Mouse (Mus musculus) hindbrain, postnatal 0 days (tissue): Measurements from ENCODE around the gene Unc13d. TPM values are rescaled to one million over a fixed set of nuclear protein-coding genes. Genes with fewer than 3 reads are reported as not detected.

Experiments used
- ATAC-seq: fragments of 200-750 bp; cut with Nextera tagmentation; 2 replicates; pipeline ENCODE4 v1.8.0; 2017; ENCODE audit warnings: mild to moderate bottlenecking, moderate TSS enrichment, moderate library complexity
- DNase-seq: peaks from one replicate; pipeline ENCODE4 v3.0.0-alpha.2; 2015; ENCODE audit warnings: low spot score
- H3K27ac ChIP-seq: fragments of 300-500 bp; sonication (generic); 2 replicates; pipeline ENCODE4 v1.5.1; 2014; ENCODE audit warnings: mild to moderate bottlenecking
- H3K27me3 ChIP-seq: fragments of 300-500 bp; sonication (generic); 2 replicates; pipeline ENCODE4 v1.6.1; 2014; ENCODE audit warnings: low read length, mixed read lengths; ENCODE audit not compliant: insufficient read depth
- H3K36me3 ChIP-seq: fragments of 300-500 bp; sonication (generic); 2 replicates; pipeline ENCODE4 v1.6.1; 2014; ENCODE audit warnings: low read length, mixed read lengths; ENCODE audit not compliant: insufficient read depth
- H3K4me1 ChIP-seq: fragments of 300-500 bp; sonication (generic); 2 replicates; pipeline ENCODE4 v1.6.1; 2014; ENCODE audit warnings: antibody characterized with exemption, low read length, mixed read lengths; ENCODE audit not compliant: insufficient read depth
- H3K4me2 ChIP-seq: fragments of 300-500 bp; sonication (generic); 2 replicates; pipeline ENCODE4 v1.6.1; 2014; ENCODE audit warnings: low read depth, mild to moderate bottlenecking, low read length, moderate library complexity, mixed read lengths
- H3K4me3 ChIP-seq: fragments of 300-500 bp; sonication (generic); 2 replicates; pipeline ENCODE4 v1.5.1; 2014; ENCODE audit warnings: low read length
- H3K9ac ChIP-seq: fragments of 300-500 bp; sonication (generic); replicated peaks from 2 replicates; pipeline ENCODE4 v1.6.1; 2014; ENCODE audit warnings: mild to moderate bottlenecking, low read length, moderate library complexity, mixed read lengths
- H3K9me3 ChIP-seq: fragments of 300-500 bp; sonication (generic); 2 replicates; pipeline ENCODE4 v1.6.1; 2016; ENCODE audit warnings: low read length, mixed read lengths
- CTCF ChIP-seq: IDR thresholded peaks from 2 replicates; pipeline ENCODE4 v1.5.1; 2016; ENCODE audit warnings: antibody characterized with exemption, control low read depth, low read depth
- WGBS: fragments of 180-500 bp; shearing (Covaris S2); extraction: QIAGEN DNeasy Blood & Tissue Kit; methylation state at CpG from one replicate; pipeline ENCODE4 v1.1.7; 2014; 5-methylcytosine and 5-hydroxymethylcytosine counted together
- polyA plus RNA-seq: library from polyadenylated mRNA; unstranded; fragments of >200 nt; fragmentation: Nextera tagmentation; extraction: Ambion mirVana; gene quantifications from 2 replicates; pipeline ENCODE4 v1.2.1, GENCODE M21; 2015
- total RNA-seq: library from RNA; depleted of rRNA; stranded (reverse); fragments of >200 nt; gene quantifications from 2 replicates; pipeline ENCODE4 v1.2.3, GENCODE M21; 2014

Unc13d gene
- total and polyA plus RNA-seq, 2 experiments from 2014 or later, result 0.65 to 1.3 TPM

GRCm38 (mm10) chr11:116055873-116056272, 21.9 kb downstream of the Unc13d start:
- WGBS, result 87% methylated on average over 11 of the region's 11 CpGs

GRCm38 (mm10) chr11:116053510-116054229, 24.1 kb downstream of the Unc13d start:
- WGBS, result 95% methylated on average over 9 of the region's 9 CpGs
- TF ChIP-seq CTCF, result no peak
- H3K9me3 ChIP-seq, result no peaks in the 10 kb centered on the region
- no peak for DNase-seq
- peaks cover 79% of the 10 kb centered on the region for H3K36me3 ChIP-seq
- no peaks in the 10 kb centered on the region for H3K27me3 ChIP-seq
- no peak overlapping the region for H3K27ac ChIP-seq
- H3K4me1 ChIP-seq, result no peaks in the 10 kb centered on the region
- no peak overlapping the region for H3K4me3 ChIP-seq
- ATAC-seq, result no peak
- H3K9ac ChIP-seq, result no peak overlapping the region
- no peak overlapping the region for H3K4me2 ChIP-seq

More at GRCm38 (mm10) chr11:116055873-116056272, 21.9 kb downstream of the Unc13d start:
- TF ChIP-seq CTCF, result no peak
- H3K4me2 ChIP-seq, result no peak overlapping the region
- no peak overlapping the region for H3K9ac ChIP-seq
- H3K27me3 ChIP-seq, result no peaks in the 10 kb centered on the region
- no peaks in the 10 kb centered on the region for H3K9me3 ChIP-seq
- H3K27ac ChIP-seq, result no peak overlapping the region
- ATAC-seq (no peak), DNase-seq (no peak)
- H3K4me3 ChIP-seq, result no peak overlapping the region
- peaks cover 79% of the 10 kb centered on the region for H3K36me3 ChIP-seq
- H3K4me1 ChIP-seq, result no peaks in the 10 kb centered on the region

- H3K27ac ChIP-seq, result no peak overlapping the region
- H3K36me3 ChIP-seq, result peaks cover 67% of the 10 kb centered on the region
- no peak overlapping the region for H3K4me3 ChIP-seq
- TF ChIP-seq CTCF, result no peak
- DNase-seq (no peak), ATAC-seq (no peak)
- H3K27me3 ChIP-seq, result no peaks in the 10 kb centered on the region
- 85% methylated on average over 4 of the region's 4 CpGs for WGBS
- no peaks in the 10 kb centered on the region for H3K4me1 ChIP-seq
- H3K9me3 ChIP-seq, result no peaks in the 10 kb centered on the region
- H3K4me2 ChIP-seq, result no peak overlapping the region
- H3K9ac ChIP-seq, result no peak overlapping the region
Observed at GRCm38 (mm10) chr11:116050196-116050595, 27.6 kb downstream of the Unc13d start.

- TF ChIP-seq CTCF, result no peak
- H3K4me2 ChIP-seq, result no peak overlapping the region
- H3K27me3 ChIP-seq, result no peaks in the 10 kb centered on the region
- H3K27ac ChIP-seq, result no peak overlapping the region
- H3K9ac ChIP-seq, result no peak overlapping the region
- H3K4me3 ChIP-seq, result no peak overlapping the region
- H3K9me3 ChIP-seq, result no peaks in the 10 kb centered on the region
- DNase-seq, result no peak
- no peaks in the 10 kb centered on the region for H3K4me1 ChIP-seq
- ATAC-seq, result no peak
- peaks cover 64% of the 10 kb centered on the region for H3K36me3 ChIP-seq
- WGBS, result 86% methylated on average over 2 of the region's 2 CpGs
Observed at GRCm38 (mm10) chr11:116049610-116050009, 28.2 kb downstream of the Unc13d start.

GRCm38 (mm10) chr11:116045173-116045572, 32.6 kb downstream of the Unc13d start:
- H3K36me3 ChIP-seq, result peaks cover 40% of the 10 kb centered on the region
- H3K9ac ChIP-seq, result no peak overlapping the region
- H3K4me2 ChIP-seq, result no peak overlapping the region
- WGBS, result 96% methylated on average over 6 of the region's 6 CpGs
- DNase-seq (no peak), ATAC-seq (no peak)
- no peak overlapping the region for H3K4me3 ChIP-seq
- TF ChIP-seq CTCF, result no peak
- no peaks in the 10 kb centered on the region for H3K4me1 ChIP-seq
- no peaks in the 10 kb centered on the region for H3K27me3 ChIP-seq
- no peak overlapping the region for H3K27ac ChIP-seq
- no peaks in the 10 kb centered on the region for H3K9me3 ChIP-seq

DNA sequence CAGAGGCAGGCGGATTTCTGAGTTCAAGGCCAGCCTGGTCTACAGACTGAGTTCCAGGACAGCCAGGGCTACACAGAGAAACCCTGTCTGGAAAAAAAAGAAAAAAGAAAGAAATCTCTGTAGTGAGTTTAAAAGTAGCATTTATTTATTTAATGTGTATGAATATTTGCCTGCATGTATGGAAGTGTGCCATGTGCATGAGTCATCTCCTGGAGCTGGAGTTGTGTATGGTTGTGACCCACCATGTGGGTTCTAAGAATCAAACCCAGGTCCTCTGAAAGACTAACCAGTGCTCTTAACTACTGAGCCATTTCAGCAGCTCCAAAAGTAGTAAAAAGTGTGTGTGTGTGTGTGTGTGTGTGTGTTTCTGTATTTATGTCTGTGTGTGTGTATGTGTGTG, 34.5 kb downstream of the Unc13d start:
- Histone ChIP-seq H3K27me3 (no peaks in the 10 kb centered on the region), H3K4me3 (no peak overlapping the region), H3K9me3 (no peaks in the 10 kb centered on the region), H3K9ac (no peak overlapping the region), H3K36me3 (peaks cover 28% of the 10 kb centered on the region), H3K4me2 (no peak overlapping the region), H3K4me1 (no peaks in the 10 kb centered on the region), H3K27ac (no peak overlapping the region)
- no peak for TF ChIP-seq CTCF
- no peak for ATAC-seq
- WGBS, result 100% methylated on average over 1 of the region's 1 CpGs
- DNase-seq, result no peak

GRCm38 (mm10) chr11:116042372-116043138, 35.2 kb downstream of the Unc13d start:
- H3K36me3 ChIP-seq, result peaks cover 21% of the 10 kb centered on the region
- 92% methylated on average over 5 of the region's 5 CpGs for WGBS
- DNase-seq (no peak), ATAC-seq (no peak)
- H3K27me3 ChIP-seq, result no peaks in the 10 kb centered on the region
- no peaks in the 10 kb centered on the region for H3K9me3 ChIP-seq
- H3K4me3 ChIP-seq, result no peak overlapping the region
- no peak overlapping the region for H3K9ac ChIP-seq
- no peaks in the 10 kb centered on the region for H3K4me1 ChIP-seq
- TF ChIP-seq CTCF, result no peak
- no peak overlapping the region for H3K27ac ChIP-seq
- H3K4me2 ChIP-seq, result no peak overlapping the region
